Mouse (Mus musculus) cerebellum, adult 2 months (tissue): ENCODE measurements at regions not wholly inside any gene's neighbourhood (a gene's known extent, or its start where the extent isn't known, plus 50 kb on each side); places are given as distances from the start of the nearest gene placed in this dataset.

ENCODE experiments used
- CTCF ChIP-seq: fragments of 200-500 bp; IDR thresholded peaks from 2 replicates; pipeline ENCODE4 v1.5.1; 2011; ENCODE audit warnings: low read depth, mild to moderate bottlenecking, control low read depth, low read length, moderate library complexity, borderline replicate concordance; ENCODE audit not compliant: insufficient read depth
- POLR2A ChIP-seq: fragments of 200-500 bp; IDR thresholded peaks from 2 replicates; pipeline ENCODE4 v1.6.1; 2011; ENCODE audit warnings: low read length, control low read depth, borderline replicate concordance; ENCODE audit not compliant: insufficient read depth

- TF ChIP-seq CTCF (no peak), POLR2A (no peak)
These were observed 51.7 kb upstream of the Stt3b start for GRCm38 (mm10) chr9:115361881-115362280.
